20 mouse cellular contexts compared by ENCODE assay signal in genomic region chr12:34811673-34812613, GRCm38 (mm10).
DNase-seq lines count a peak whose midpoint lies in the region; ATAC-seq and TF ChIP-seq lines count a peak whose summit lies in the region.
"Had no signal": no experiment of that assay in that cellular context is flagged by ENCODE, and none has a peak within 500 bp of the region (broad histone marks: within the 10 kb centered on the region; RNA-seq: fewer than 3 reads in every experiment).

No protein-coding gene starts in this region.

- H3K9ac ChIP-seq in hindbrain, embryonic 13.5 days = no peak overlapping the region
- H3K9ac ChIP-seq: embryonic facial prominence, embryonic 12.5 days; forebrain, embryonic 15.5 days; heart, embryonic 13.5 days; hindbrain, embryonic 14.5 days had no signal

- 46% methylated on average over 10 of the region's 10 CpGs for WGBS in kidney, adult 2 months
- WGBS in hindbrain, embryonic 13.5 days = 79% methylated on average over 10 of the region's 10 CpGs

- no peaks in the 10 kb centered on the region for H3K9me3 ChIP-seq in hindbrain, embryonic 13.5 days
- H3K9me3 ChIP-seq: embryonic facial prominence, embryonic 12.5 days; forebrain, embryonic 15.5 days; heart, embryonic 13.5 days had no signal

- H3K36me3 ChIP-seq in kidney, adult 2 months (ENCODE audit: control insufficient read depth, insufficient read depth, low read length) = no peaks in the 10 kb centered on the region
- no peaks in the 10 kb centered on the region for H3K36me3 ChIP-seq in hindbrain, embryonic 13.5 days
- H3K36me3 ChIP-seq: embryonic facial prominence, embryonic 12.5 days; forebrain, embryonic 15.5 days; G1E; heart, embryonic 13.5 days had no signal

- H3K4me3 ChIP-seq in layer of hippocampus, adult 2 months = no peak overlapping the region
- no peak overlapping the region for H3K4me3 ChIP-seq in kidney, adult 2 months (ENCODE audit: insufficient read depth, low read depth, low read length)
- no peak overlapping the region for H3K4me3 ChIP-seq in hindbrain, embryonic 13.5 days
- H3K4me3 ChIP-seq: embryonic facial prominence, embryonic 12.5 days; forebrain, embryonic 15.5 days; heart, embryonic 13.5 days had no signal

- no peaks in the 10 kb centered on the region for H3K27me3 ChIP-seq in kidney, adult 2 months (replicated peaks; ENCODE audit: control insufficient read depth, insufficient read depth, low read length)
- no peaks in the 10 kb centered on the region for H3K27me3 ChIP-seq in hindbrain, embryonic 13.5 days
- H3K27me3 ChIP-seq: embryonic facial prominence, embryonic 12.5 days; forebrain, embryonic 15.5 days; heart, embryonic 13.5 days had no signal

- H3K4me2 ChIP-seq in hindbrain, embryonic 13.5 days = no peak overlapping the region
- H3K4me2 ChIP-seq: embryonic facial prominence, embryonic 12.5 days; forebrain, embryonic 15.5 days; heart, embryonic 13.5 days; hindbrain, embryonic 14.5 days had no signal

- no peak for TF ChIP-seq POLR2A in kidney, adult 2 months (IDR thresholded peaks at IDR 0.05; ENCODE audit: low read depth, low read length)

- TF ChIP-seq CTCF in layer of hippocampus, adult 2 months (conservative IDR thresholded peaks at IDR 0.05) = no peak
- no peak for TF ChIP-seq CTCF in kidney, adult 2 months (conservative IDR thresholded peaks at IDR 0.05; ENCODE audit: insufficient read depth, insufficient read length, low read depth, low read length)

- H3K4me1 ChIP-seq in kidney, adult 2 months (ENCODE audit: control insufficient read depth, insufficient read depth, low read length) = no peaks in the 10 kb centered on the region
- no peaks in the 10 kb centered on the region for H3K4me1 ChIP-seq in hindbrain, embryonic 13.5 days (replicated peaks)
- H3K4me1 ChIP-seq: embryonic facial prominence, embryonic 12.5 days; forebrain, embryonic 15.5 days; heart, embryonic 13.5 days had no signal

- peak; percentile 23 for ATAC-seq in activated CD4-positive, CD25-positive, alpha-beta regulatory T cell, adult 4 months
- ATAC-seq in hematopoietic stem cell, adult 5-6 weeks (replicated peaks in 1 of 2; ENCODE audit: insufficient read depth in 1 of 2, low FRiP score in 2 of 2, low TSS enrichment in 1 of 2, low read depth in 1 of 2, poor library complexity in 2 of 2, severe bottlenecking in 2 of 2) = peak; percentile 75 to 93
- ATAC-seq in hindbrain, embryonic 13.5 days (ENCODE audit: low FRiP score) = no peak
- ATAC-seq: forebrain, embryonic 15.5 days; intestine, embryonic 16.5 days had no signal

- no peak for DNase-seq in layer of hippocampus, adult 2 months (ENCODE audit: low spot score in 2 of 2)
- no peak for DNase-seq in layer of hippocampus, postnatal 36 days
- DNase-seq in 416B (ENCODE audit: low read depth) = peak; percentile 57
- no peak for DNase-seq in Muller cell, postnatal 12 days (ENCODE audit: inconsistent ontology term)
- DNase-seq in kidney, adult 2 months = no peak
- DNase-seq: adrenal gland, adult 2 months; adrenal gland, postnatal 25 days; cerebellum, adult 2 months; cerebellum, postnatal 14 days; gastrocnemius, postnatal 14 days; heart, postnatal 4 days had no signal

- H3K27ac ChIP-seq in layer of hippocampus, adult 2 months = peak overlapping the region; percentile 19; the same call in 1 of the 2 replicates
- H3K27ac ChIP-seq in kidney, adult 2 months (ENCODE audit: insufficient read depth, low read depth, low read length) = no peak overlapping the region
- H3K27ac ChIP-seq in hindbrain, embryonic 13.5 days = no peak overlapping the region
- H3K27ac ChIP-seq: embryonic facial prominence, embryonic 12.5 days; forebrain, embryonic 15.5 days; heart, embryonic 13.5 days; hindbrain, embryonic 14.5 days had no signal
